Mouse (Mus musculus): ENCODE measurements around the gene Mthfsd. TPM values are rescaled to one million over a fixed set of nuclear protein-coding genes. Genes with fewer than 3 reads are reported as not detected.

Gene Mthfsd
- polyA plus RNA-seq, 1 experiment from 2014 or later = 35.3 TPM

- Histone ChIP-seq H3K4me2 (peak overlapping the region; percentile 85), H3K9ac (no peak overlapping the region), H3K4me3 (no peak overlapping the region), H3K4me1 (peaks cover 28% of the 10 kb centered on the region), H3K36me3 (no peaks in the 10 kb centered on the region), H3K27me3 (replicated peaks) (peaks cover 99% of the 10 kb centered on the region), H3K9me3 (no peaks in the 10 kb centered on the region), H3K27ac (replicated peaks) (no peak overlapping the region)
- no peak for ATAC-seq (ENCODE audit: extremely low read depth, insufficient number of reproducible peaks, low FRiP score, low TSS enrichment)
- 5% methylated on average over 12 of the region's 12 CpGs for WGBS
These were observed 28.2 kb downstream of the Mthfsd start for GRCm38 (mm10) chr8:121079944-121080343.

- ATAC-seq (ENCODE audit: extremely low read depth, insufficient number of reproducible peaks, low FRiP score, low TSS enrichment) = no peak
- Histone ChIP-seq H3K27ac (replicated peaks) (no peak overlapping the region), H3K4me2 (no peak overlapping the region), H3K9me3 (no peaks in the 10 kb centered on the region), H3K4me1 (peaks cover 20% of the 10 kb centered on the region), H3K36me3 (no peaks in the 10 kb centered on the region), H3K9ac (no peak overlapping the region), H3K4me3 (no peak overlapping the region), H3K27me3 (replicated peaks) (peaks cover 99% of the 10 kb centered on the region)
- 4% methylated on average over 7 of the region's 7 CpGs for WGBS
These were observed 29.0 kb downstream of the Mthfsd start for GRCm38 (mm10) chr8:121079201-121079600.

GRCm38 (mm10) chr8:121078721-121079120 is 29.5 kb downstream of the Mthfsd start:
- peaks cover 99% of the 10 kb centered on the region for H3K27me3 ChIP-seq (replicated peaks)
- H3K9ac ChIP-seq = no peak overlapping the region
- H3K36me3 ChIP-seq = no peaks in the 10 kb centered on the region
- no peaks in the 10 kb centered on the region for H3K9me3 ChIP-seq
- WGBS = 6% methylated on average over 14 of the region's 14 CpGs
- no peak overlapping the region for H3K4me2 ChIP-seq
- no peak overlapping the region for H3K27ac ChIP-seq (replicated peaks)
- ATAC-seq (ENCODE audit: extremely low read depth, insufficient number of reproducible peaks, low FRiP score, low TSS enrichment) = no peak
- peaks cover 19% of the 10 kb centered on the region for H3K4me1 ChIP-seq
- no peak overlapping the region for H3K4me3 ChIP-seq

GRCm38 (mm10) chr8:121076555-121076954 is 31.6 kb downstream of the Mthfsd start:
- peaks cover 20% of the 10 kb centered on the region for H3K4me1 ChIP-seq
- H3K9ac ChIP-seq = no peak overlapping the region
- H3K4me3 ChIP-seq = no peak overlapping the region
- H3K27me3 ChIP-seq (replicated peaks) = peaks cover 99% of the 10 kb centered on the region
- no peak for ATAC-seq (ENCODE audit: extremely low read depth, insufficient number of reproducible peaks, low FRiP score, low TSS enrichment)
- H3K9me3 ChIP-seq = no peaks in the 10 kb centered on the region
- H3K36me3 ChIP-seq = no peaks in the 10 kb centered on the region
- H3K4me2 ChIP-seq = no peak overlapping the region
- 12% methylated on average over 7 of the region's 7 CpGs for WGBS
- H3K27ac ChIP-seq (replicated peaks) = no peak overlapping the region

- no peak overlapping the region for H3K9ac ChIP-seq
- no peak for ATAC-seq (ENCODE audit: extremely low read depth, insufficient number of reproducible peaks, low FRiP score, low TSS enrichment)
- H3K36me3 ChIP-seq = no peaks in the 10 kb centered on the region
- WGBS = 6% methylated on average over 13 of the region's 13 CpGs
- no peaks in the 10 kb centered on the region for H3K9me3 ChIP-seq
- H3K4me3 ChIP-seq = no peak overlapping the region
- no peak overlapping the region for H3K4me2 ChIP-seq
- H3K27ac ChIP-seq (replicated peaks) = no peak overlapping the region
- H3K27me3 ChIP-seq (replicated peaks) = peaks cover 99% of the 10 kb centered on the region
- H3K4me1 ChIP-seq = peaks cover 25% of the 10 kb centered on the region
These were observed 32.3 kb downstream of the Mthfsd start for GRCm38 (mm10) chr8:121075936-121076335.

GRCm38 (mm10) chr8:121074848-121075145 is 33.4 kb downstream of the Mthfsd start:
- Histone ChIP-seq H3K36me3 (no peaks in the 10 kb centered on the region), H3K27ac (replicated peaks) (no peak overlapping the region), H3K27me3 (replicated peaks) (peaks cover 99% of the 10 kb centered on the region), H3K4me2 (no peak overlapping the region), H3K9me3 (no peaks in the 10 kb centered on the region), H3K4me3 (no peak overlapping the region), H3K9ac (no peak overlapping the region), H3K4me1 (peaks cover 20% of the 10 kb centered on the region)
- ATAC-seq (ENCODE audit: extremely low read depth, insufficient number of reproducible peaks, low FRiP score, low TSS enrichment) = no peak
- WGBS = under 1% methylated on average over 10 of the region's 10 CpGs

DNA sequence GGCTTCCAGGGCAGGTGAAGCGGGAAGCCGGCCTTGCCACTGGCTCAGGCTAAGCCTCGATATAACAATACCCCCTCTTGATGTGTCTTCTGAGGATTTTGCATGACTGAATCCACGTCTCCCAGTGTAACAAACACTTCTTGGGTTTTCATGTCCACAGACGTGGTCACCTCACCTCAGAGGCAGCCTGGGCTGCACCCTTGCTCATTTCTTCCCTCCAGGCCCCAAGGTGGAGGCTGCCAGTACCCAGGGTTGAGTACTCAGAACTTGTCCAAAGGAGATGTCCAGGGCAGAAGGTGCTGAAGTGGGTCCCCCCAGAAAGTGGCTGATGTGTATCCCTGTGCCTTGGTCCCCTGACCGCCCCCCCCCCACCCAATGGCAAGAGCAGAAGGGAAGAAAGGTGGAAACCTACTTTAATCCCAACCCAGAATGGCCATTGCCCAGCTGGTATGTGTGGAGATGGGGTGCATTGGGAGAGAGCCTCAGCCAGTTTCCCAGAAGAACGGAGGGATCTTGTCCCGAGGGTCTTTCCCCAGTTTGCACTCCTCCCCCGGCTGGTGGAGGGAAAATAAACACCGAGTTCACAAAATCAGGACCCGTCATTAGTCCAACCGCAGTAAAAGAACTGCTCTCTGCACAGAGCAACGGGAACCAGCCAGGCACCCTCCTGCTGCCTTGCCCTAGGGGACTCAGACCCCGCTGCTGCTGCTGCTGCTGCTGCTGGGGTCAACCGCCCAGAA is 33.9 kb downstream of the Mthfsd start:
- Histone ChIP-seq H3K9ac (no peak overlapping the region), H3K4me3 (no peak overlapping the region), H3K4me1 (peaks cover 20% of the 10 kb centered on the region), H3K9me3 (no peaks in the 10 kb centered on the region), H3K4me2 (no peak overlapping the region), H3K27me3 (replicated peaks) (peaks cover 99% of the 10 kb centered on the region), H3K36me3 (no peaks in the 10 kb centered on the region), H3K27ac (replicated peaks) (no peak overlapping the region)
- WGBS = 4% methylated on average over 15 of the region's 15 CpGs
- no peak for ATAC-seq (ENCODE audit: extremely low read depth, insufficient number of reproducible peaks, low FRiP score, low TSS enrichment)

- H3K9me3 ChIP-seq = no peaks in the 10 kb centered on the region
- no peak for ATAC-seq (ENCODE audit: extremely low read depth, insufficient number of reproducible peaks, low FRiP score, low TSS enrichment)
- peak overlapping the region; percentile 53 for H3K4me2 ChIP-seq
- H3K27me3 ChIP-seq (replicated peaks) = peaks cover 99% of the 10 kb centered on the region
- WGBS = 1% methylated on average over 48 of the region's 48 CpGs
- no peaks in the 10 kb centered on the region for H3K36me3 ChIP-seq
- no peak overlapping the region for H3K9ac ChIP-seq
- H3K4me1 ChIP-seq = peaks cover 20% of the 10 kb centered on the region
- no peak overlapping the region for H3K27ac ChIP-seq (replicated peaks)
- peak overlapping the region; percentile 25 for H3K4me3 ChIP-seq
These were observed 34.8 kb downstream of the Mthfsd start for GRCm38 (mm10) chr8:121073174-121074107.

GRCm38 (mm10) chr8:121072406-121073130 is 35.6 kb downstream of the Mthfsd start:
- peaks cover 98% of the 10 kb centered on the region for H3K27me3 ChIP-seq (replicated peaks)
- H3K9me3 ChIP-seq = no peaks in the 10 kb centered on the region
- peak overlapping the region; percentile 53; the same call in 1 of the 2 replicates for H3K4me2 ChIP-seq
- no peaks in the 10 kb centered on the region for H3K36me3 ChIP-seq
- WGBS = 13% methylated on average over 11 of the region's 11 CpGs
- H3K4me3 ChIP-seq = 0 out of 2 replicates have a peak overlapping the region, but pooled peaks have one; percentile 25
- H3K27ac ChIP-seq (replicated peaks) = no peak overlapping the region
- ATAC-seq (ENCODE audit: extremely low read depth, insufficient number of reproducible peaks, low FRiP score, low TSS enrichment) = no peak
- H3K4me1 ChIP-seq = peaks cover 20% of the 10 kb centered on the region
- no peak overlapping the region for H3K9ac ChIP-seq

DNA sequence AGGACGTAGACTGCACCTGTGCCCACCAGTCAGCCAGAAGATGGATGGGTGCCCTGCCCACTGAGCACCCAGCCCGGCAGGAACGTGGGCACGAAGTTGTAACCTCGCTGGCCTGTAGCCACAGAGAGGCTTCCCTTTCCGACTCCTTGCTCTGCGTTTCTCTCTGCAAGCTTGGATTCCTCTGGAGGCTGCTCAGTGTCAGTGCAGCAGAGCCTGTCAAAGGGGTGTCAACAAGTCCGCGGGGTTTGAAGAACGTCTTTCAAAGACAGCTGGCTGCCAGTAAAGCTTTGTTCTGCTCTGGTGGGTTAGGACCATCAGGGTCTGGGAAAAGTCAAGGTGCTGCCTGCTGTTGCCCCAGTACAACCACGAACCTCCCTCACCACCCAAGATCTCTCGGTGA is 36.7 kb downstream of the Mthfsd start:
- H3K36me3 ChIP-seq = no peaks in the 10 kb centered on the region
- H3K4me1 ChIP-seq = peaks cover 20% of the 10 kb centered on the region
- H3K4me2 ChIP-seq = 0 out of 2 replicates have a peak overlapping the region, but pooled peaks have one; percentile 17
- 3% methylated on average over 12 of the region's 12 CpGs for WGBS
- H3K27me3 ChIP-seq (replicated peaks) = peaks cover 95% of the 10 kb centered on the region
- no peaks in the 10 kb centered on the region for H3K9me3 ChIP-seq
- H3K9ac ChIP-seq = 0 out of 2 replicates have a peak overlapping the region, but pooled peaks have one; percentile 13
- H3K27ac ChIP-seq (replicated peaks) = no peak overlapping the region
- no peak for ATAC-seq (ENCODE audit: extremely low read depth, insufficient number of reproducible peaks, low FRiP score, low TSS enrichment)
- H3K4me3 ChIP-seq = no peak overlapping the region

- no peak overlapping the region for H3K4me3 ChIP-seq
- no peaks in the 10 kb centered on the region for H3K36me3 ChIP-seq
- H3K9me3 ChIP-seq = peaks cover 9% of the 10 kb centered on the region; the same call in 1 of the 2 replicates
- no peaks in the 10 kb centered on the region for H3K4me1 ChIP-seq
- no peak overlapping the region for H3K9ac ChIP-seq
- H3K27me3 ChIP-seq (replicated peaks) = peaks cover 88% of the 10 kb centered on the region
- 65% methylated on average over 13 of the region's 13 CpGs for WGBS
- H3K27ac ChIP-seq (replicated peaks) = no peak overlapping the region
- no peak overlapping the region for H3K4me2 ChIP-seq
- no peak for ATAC-seq (ENCODE audit: extremely low read depth, insufficient number of reproducible peaks, low FRiP score, low TSS enrichment)
These were observed 44.5 kb downstream of the Mthfsd start for GRCm38 (mm10) chr8:121063649-121064048.

Data from heart, embryonic 13.5 days (tissue).